Mouse (Mus musculus): Measurements from ENCODE around the gene Cep78. TPM values are rescaled to one million over a fixed set of nuclear protein-coding genes. Genes with fewer than 3 reads are reported as not detected.
"Not testable (repeated sequence)": the region's sequence is repeated elsewhere in the genome, so short reads cannot be mapped to it uniquely, and the experiment has no call there.

Cep78 gene
- 17.4 and 18.2 TPM in 2 replicates for polyA plus RNA-seq (2015; fragmentation: Nextera tagmentation; extraction: Ambion mirVana)

GRCm38 (mm10) chr19:15984449-15985171, at the start of gene Cep78:
TSS of gene Cep78 (minus strand) at chr19:15984989.
- Histone ChIP-seq H3K9ac (ENCODE audit: low read length) (peak within 1 kb of the TSS; percentile 91), H3K9me3 (replicated peaks; ENCODE audit: control insufficient read depth, low read length) (no peaks in the 10 kb centered on the region), H3K4me1 (ENCODE audit: control insufficient read depth, insufficient read depth, low read length) (peaks cover 6% of the 10 kb centered on the region), H3K27me3 (ENCODE audit: control insufficient read depth, insufficient read depth, low read length) (no peaks in the 10 kb centered on the region), H3K36me3 (ENCODE audit: control insufficient read depth, insufficient read depth, low read length) (no peaks in the 10 kb centered on the region), H3K4me3 (replicated peaks; ENCODE audit: low read length) (peak within 1 kb of the TSS; percentile 87), H3K4me2 (ENCODE audit: low read depth, low read length) (peak within 1 kb of the TSS; percentile 95), H3K27ac (ENCODE audit: low read length) (peak within 1 kb of the TSS; percentile 77)
- under 1% methylated on average over 88 of the region's 88 CpGs for WGBS
- ATAC-seq (ENCODE audit: insufficient read depth, low FRiP score), result peak; percentile 92

GRCm38 (mm10) chr19:16031276-16031675, 46.5 kb upstream of the Cep78 start:
- Histone ChIP-seq H3K9ac (ENCODE audit: low read length) (no peak overlapping the region), H3K4me3 (replicated peaks; ENCODE audit: low read length) (no peak overlapping the region), H3K36me3 (ENCODE audit: control insufficient read depth, insufficient read depth, low read length) (no peaks in the 10 kb centered on the region), H3K27me3 (ENCODE audit: control insufficient read depth, insufficient read depth, low read length) (no peaks in the 10 kb centered on the region), H3K27ac (ENCODE audit: low read length) (no peak overlapping the region), H3K4me1 (ENCODE audit: control insufficient read depth, insufficient read depth, low read length) (no peaks in the 10 kb centered on the region), H3K9me3 (replicated peaks; ENCODE audit: control insufficient read depth, low read length) (no peaks in the 10 kb centered on the region), H3K4me2 (ENCODE audit: low read depth, low read length) (no peak overlapping the region)
- ATAC-seq (ENCODE audit: insufficient read depth, low FRiP score), result no peak
- WGBS, result 85% methylated on average over 4 of the region's 4 CpGs

GRCm38 (mm10) chr19:16029253-16029771, 44.5 kb upstream of the Cep78 start:
- H3K27ac ChIP-seq (ENCODE audit: low read length); H3K9me3 ChIP-seq (replicated peaks; ENCODE audit: control insufficient read depth, low read length); H3K36me3 ChIP-seq (ENCODE audit: control insufficient read depth, insufficient read depth, low read length); H3K4me1 ChIP-seq (ENCODE audit: control insufficient read depth, insufficient read depth, low read length); H3K27me3 ChIP-seq (ENCODE audit: control insufficient read depth, insufficient read depth, low read length): not testable (repeated sequence)
- H3K4me2 ChIP-seq (ENCODE audit: low read depth, low read length), result peak overlapping the region; percentile 54
- peak; percentile 60; the same call in 1 of the 2 replicates for ATAC-seq (ENCODE audit: insufficient read depth, low FRiP score)
- H3K9ac ChIP-seq (ENCODE audit: low read length), result peak overlapping the region; percentile 67
- 21% methylated on average over 7 of the region's 9 CpGs for WGBS
- H3K4me3 ChIP-seq (replicated peaks; ENCODE audit: low read length), result peak overlapping the region; percentile 45

- ATAC-seq (ENCODE audit: insufficient read depth, low FRiP score), result no peak
- no peaks in the 10 kb centered on the region for H3K4me1 ChIP-seq (ENCODE audit: control insufficient read depth, insufficient read depth, low read length)
- no peaks in the 10 kb centered on the region for H3K36me3 ChIP-seq (ENCODE audit: control insufficient read depth, insufficient read depth, low read length)
- H3K27ac ChIP-seq (ENCODE audit: low read length), result no peak overlapping the region
- no peaks in the 10 kb centered on the region for H3K27me3 ChIP-seq (ENCODE audit: control insufficient read depth, insufficient read depth, low read length)
- WGBS, result 48% methylated on average over 5 of the region's 5 CpGs
- peak overlapping the region; percentile 45 for H3K4me3 ChIP-seq (replicated peaks; ENCODE audit: low read length)
- H3K9me3 ChIP-seq (replicated peaks; ENCODE audit: control insufficient read depth, low read length), result no peaks in the 10 kb centered on the region
- peak overlapping the region; percentile 54 for H3K4me2 ChIP-seq (ENCODE audit: low read depth, low read length)
- peak overlapping the region; percentile 67 for H3K9ac ChIP-seq (ENCODE audit: low read length)
These were observed 44.0 kb upstream of the Cep78 start for GRCm38 (mm10) chr19:16028746-16029252.

GRCm38 (mm10) chr19:16027876-16028670, 43.3 kb upstream of the Cep78 start:
- Histone ChIP-seq H3K4me3 (replicated peaks; ENCODE audit: low read length) (no peak overlapping the region), H3K36me3 (ENCODE audit: control insufficient read depth, insufficient read depth, low read length) (no peaks in the 10 kb centered on the region), H3K9me3 (replicated peaks; ENCODE audit: control insufficient read depth, low read length) (no peaks in the 10 kb centered on the region), H3K9ac (ENCODE audit: low read length) (no peak overlapping the region), H3K4me1 (ENCODE audit: control insufficient read depth, insufficient read depth, low read length) (no peaks in the 10 kb centered on the region), H3K27ac (ENCODE audit: low read length) (no peak overlapping the region), H3K4me2 (ENCODE audit: low read depth, low read length) (no peak overlapping the region), H3K27me3 (ENCODE audit: control insufficient read depth, insufficient read depth, low read length) (no peaks in the 10 kb centered on the region)
- 73% methylated on average over 15 of the region's 15 CpGs for WGBS
- no peak for ATAC-seq (ENCODE audit: insufficient read depth, low FRiP score)

- H3K9ac ChIP-seq (ENCODE audit: low read length), result no peak overlapping the region
- no peak overlapping the region for H3K27ac ChIP-seq (ENCODE audit: low read length)
- WGBS, result 94% methylated on average over 5 of the region's 5 CpGs
These were observed 41.5 kb upstream of the Cep78 start for GRCm38 (mm10) chr19:16026276-16026675.

GRCm38 (mm10) chr19:16022178-16022577, 37.4 kb upstream of the Cep78 start:
- peak overlapping the region; percentile 31; the same call in 1 of the 2 replicates for H3K9ac ChIP-seq (ENCODE audit: low read length)
- no peaks in the 10 kb centered on the region for H3K4me1 ChIP-seq (ENCODE audit: control insufficient read depth, insufficient read depth, low read length)
- H3K27ac ChIP-seq (ENCODE audit: low read length), result no peak overlapping the region
- H3K27me3 ChIP-seq (ENCODE audit: control insufficient read depth, insufficient read depth, low read length), result no peaks in the 10 kb centered on the region
- no peak overlapping the region for H3K4me2 ChIP-seq (ENCODE audit: low read depth, low read length)
- 52% methylated on average over 10 of the region's 10 CpGs for WGBS
- no peaks in the 10 kb centered on the region for H3K36me3 ChIP-seq (ENCODE audit: control insufficient read depth, insufficient read depth, low read length)
- H3K4me3 ChIP-seq (replicated peaks; ENCODE audit: low read length), result no peak overlapping the region
- H3K9me3 ChIP-seq (replicated peaks; ENCODE audit: control insufficient read depth, low read length), result no peaks in the 10 kb centered on the region
- ATAC-seq (ENCODE audit: insufficient read depth, low FRiP score), result no peak

More at GRCm38 (mm10) chr19:16026276-16026675, 41.5 kb upstream of the Cep78 start:
- H3K27me3 ChIP-seq (ENCODE audit: control insufficient read depth, insufficient read depth, low read length), result no peaks in the 10 kb centered on the region
- H3K9me3 ChIP-seq (replicated peaks; ENCODE audit: control insufficient read depth, low read length), result no peaks in the 10 kb centered on the region
- H3K4me2 ChIP-seq (ENCODE audit: low read depth, low read length), result no peak overlapping the region
- no peak overlapping the region for H3K4me3 ChIP-seq (replicated peaks; ENCODE audit: low read length)
- no peaks in the 10 kb centered on the region for H3K4me1 ChIP-seq (ENCODE audit: control insufficient read depth, insufficient read depth, low read length)
- H3K36me3 ChIP-seq (ENCODE audit: control insufficient read depth, insufficient read depth, low read length), result no peaks in the 10 kb centered on the region
- ATAC-seq (ENCODE audit: insufficient read depth, low FRiP score), result no peak

- Histone ChIP-seq H3K4me1 (ENCODE audit: control insufficient read depth, insufficient read depth, low read length) (no peaks in the 10 kb centered on the region), H3K27me3 (ENCODE audit: control insufficient read depth, insufficient read depth, low read length) (no peaks in the 10 kb centered on the region), H3K27ac (ENCODE audit: low read length) (peak overlapping the region; percentile 56), H3K4me2 (ENCODE audit: low read depth, low read length) (no peak overlapping the region), H3K9me3 (replicated peaks; ENCODE audit: control insufficient read depth, low read length) (no peaks in the 10 kb centered on the region), H3K9ac (ENCODE audit: low read length) (no peak overlapping the region), H3K36me3 (ENCODE audit: control insufficient read depth, insufficient read depth, low read length) (no peaks in the 10 kb centered on the region), H3K4me3 (replicated peaks; ENCODE audit: low read length) (no peak overlapping the region)
- 38% methylated on average over 1 of the region's 1 CpGs for WGBS
- no peak for ATAC-seq (ENCODE audit: insufficient read depth, low FRiP score)
These were observed 31.4 kb upstream of the Cep78 start for GRCm38 (mm10) chr19:16016171-16016570.

All from stomach, embryonic 16.5 days (tissue).